Mouse (Mus musculus): Measurements from ENCODE around the gene Arhgef11.

DNA sequence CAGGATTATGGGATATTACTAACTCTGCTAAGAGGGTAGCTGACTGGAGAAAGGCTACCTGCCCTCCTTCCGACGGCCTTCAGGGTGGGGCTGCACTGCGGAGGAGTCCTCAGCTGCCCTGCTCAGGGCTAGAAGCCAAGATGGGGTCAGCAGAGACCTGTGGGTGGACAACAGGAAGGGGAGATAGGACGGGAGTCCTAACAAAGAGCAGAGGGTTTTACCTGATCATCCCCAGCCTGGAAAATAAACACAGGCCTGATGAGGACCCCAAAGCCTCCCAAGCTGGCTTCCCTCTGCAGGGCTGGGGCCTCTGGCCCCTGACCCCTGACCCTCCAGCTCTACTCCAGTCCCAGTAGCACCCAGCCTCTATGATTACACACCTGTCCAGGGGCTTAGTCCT lies 145.8 kb downstream of the Arhgef11 start:
- TF ChIP-seq CTCF (IDR thresholded peaks at IDR 0.05; ENCODE audit: low read depth) (no peak), EP300 (optimal IDR thresholded peaks at IDR 0.05) (no peak)

All from stomach, postnatal 0 days (tissue).